Mouse (Mus musculus) mammary gland, adult 2 months (tissue): ENCODE data around the gene Arhgef28. TPM values are rescaled to one million over a fixed set of nuclear protein-coding genes. Genes with fewer than 3 reads are reported as not detected.

Experiments used
- polyA plus RNA-seq: library from polyadenylated mRNA; depleted of rRNA; stranded (reverse); fragments of >200 nt; gene quantifications from 2 replicates; pipeline ENCODE4 v1.2.3, GENCODE M21; 2012; ENCODE audit warnings: low replicate concordance; rRNA removed

The Arhgef28 gene
- 4.5 and 7.4 TPM in 2 replicates for polyA plus RNA-seq

GRCm38 (mm10) chr13:98205771-98206545 lies at the start of gene Arhgef28:
Arhgef28 (minus strand) TSS chr13:98206439.

Other genes starting within 250 kb of the Arhgef28 start
- gene Utp15, start 56.6 kb upstream of the Arhgef28 start, polyA plus RNA-seq, result 4.4 and 8.1 TPM in 2 replicates
- gene Ankra2, start 56.6 kb upstream of the Arhgef28 start, polyA plus RNA-seq, result 8.3 and 12.5 TPM in 2 replicates
- gene Gm21976, start 73.4 kb upstream of the Arhgef28 start, polyA plus RNA-seq, result not detected in 2 replicates
- gene Btf3, start 110.6 kb upstream of the Arhgef28 start, polyA plus RNA-seq, result 97.0 and 141 TPM in 2 replicates
- 0.06 and 0.17 TPM in 2 replicates for gene Foxd1, start 147.8 kb upstream of the Arhgef28 start, polyA plus RNA-seq